Mouse (Mus musculus) large intestine, adult 2 months (tissue): Measurements from ENCODE around the gene Tmod1. TPM values are rescaled to one million over a fixed set of nuclear protein-coding genes. Genes with fewer than 3 reads are reported as not detected.

ENCODE experiments used
- DNase-seq: peaks from one replicate; pipeline ENCODE4 v3.0.0-alpha.2; 2012; ENCODE audit warnings: low read depth, low spot score
- WGBS: fragments of 180-500 bp; shearing (Covaris S2); methylation state at CpG from one replicate; pipeline ENCODE4 v1.1.7; 2018; 5-methylcytosine and 5-hydroxymethylcytosine counted together
- polyA plus RNA-seq: library from polyadenylated mRNA; depleted of rRNA; stranded (reverse); fragments of >200 nt; gene quantifications from 2 replicates; pipeline ENCODE4 v1.2.3, GENCODE M21; 2012

Gene Tmod1
- polyA plus RNA-seq, 1 experiment = 2.2 TPM

GRCm38 (mm10) chr4:46086718-46087426 lies 48.1 kb downstream of the Tmod1 start:
- WGBS = 57% methylated on average over 18 of the region's 18 CpGs
- DNase-seq = no peak

DNA sequence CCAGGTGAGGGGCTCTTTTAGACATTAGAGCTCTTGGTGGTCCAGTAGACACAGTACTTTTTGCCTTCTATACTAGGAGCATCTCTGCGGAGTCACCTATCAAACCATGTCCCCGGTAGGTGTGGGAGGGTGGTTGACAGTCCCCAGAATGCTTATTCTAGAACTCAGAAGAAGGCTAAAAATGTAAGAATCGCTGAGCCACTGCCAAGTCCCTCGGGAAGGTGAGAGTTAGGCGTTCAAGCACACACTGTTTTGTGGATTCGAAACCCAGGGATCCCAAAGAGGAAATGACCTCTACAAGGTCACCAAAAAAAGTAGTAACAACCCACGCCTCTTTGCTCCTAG lies 48.7 kb downstream of the Tmod1 start:
- DNase-seq = no peak
- 55% methylated on average over 7 of the region's 7 CpGs for WGBS

DNA sequence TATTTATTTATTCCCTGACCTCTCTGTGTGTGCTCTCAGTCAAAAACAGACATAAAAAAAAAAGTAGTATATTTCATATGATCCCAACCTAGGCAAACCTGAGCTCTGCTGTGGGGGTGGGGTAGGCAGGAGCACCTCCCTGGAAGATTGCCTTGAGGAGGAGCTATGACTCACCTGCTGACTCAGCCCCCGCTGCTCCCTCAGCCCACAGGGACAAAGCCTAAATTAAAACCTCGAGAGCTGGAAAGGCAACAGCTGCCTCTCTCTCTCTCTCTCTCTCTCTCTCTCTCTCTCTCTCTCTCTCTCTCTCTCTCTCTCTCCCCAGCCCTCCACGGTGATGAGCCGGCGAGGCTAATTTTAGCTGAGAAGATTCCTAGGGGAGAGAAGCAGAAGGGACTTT lies 49.1 kb downstream of the Tmod1 start:
- no peak for DNase-seq
- WGBS = 16% methylated on average over 5 of the region's 5 CpGs

DNA sequence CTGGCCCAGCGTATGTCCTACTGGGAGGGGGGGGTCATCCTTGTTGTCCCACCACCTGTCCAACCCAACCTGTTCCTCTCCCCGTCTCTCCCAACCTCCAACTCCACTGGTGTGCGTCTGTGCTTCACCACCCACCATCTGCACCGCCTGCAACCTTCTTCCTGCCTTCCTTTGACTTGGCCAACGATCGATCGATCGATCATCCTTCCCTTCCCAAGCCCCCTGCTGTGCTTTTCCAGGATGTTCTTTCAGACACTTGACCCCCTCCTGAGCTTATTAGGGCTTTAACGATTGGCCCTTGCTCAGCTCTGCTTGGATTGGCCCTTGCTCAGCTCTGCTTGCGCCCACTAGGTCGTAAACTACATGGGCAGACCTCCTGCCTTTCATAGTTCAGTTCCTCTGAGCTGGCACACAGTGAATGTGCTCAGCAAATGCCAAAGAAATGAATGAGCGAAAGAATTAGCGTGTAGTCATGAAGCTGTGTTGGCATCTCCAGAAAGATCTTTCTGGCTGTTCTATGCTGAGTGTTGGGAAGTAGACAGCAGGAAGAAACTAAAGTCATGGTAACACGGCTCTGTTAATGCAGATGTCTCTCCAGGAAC lies 50.9 kb downstream of the Tmod1 start:
- no peak for DNase-seq
- 87% methylated on average over 14 of the region's 14 CpGs for WGBS

GRCm38 (mm10) chr4:46092429-46093076 lies 53.8 kb downstream of the Tmod1 start:
- DNase-seq = no peak
- WGBS = 65% methylated on average over 5 of the region's 5 CpGs

DNA sequence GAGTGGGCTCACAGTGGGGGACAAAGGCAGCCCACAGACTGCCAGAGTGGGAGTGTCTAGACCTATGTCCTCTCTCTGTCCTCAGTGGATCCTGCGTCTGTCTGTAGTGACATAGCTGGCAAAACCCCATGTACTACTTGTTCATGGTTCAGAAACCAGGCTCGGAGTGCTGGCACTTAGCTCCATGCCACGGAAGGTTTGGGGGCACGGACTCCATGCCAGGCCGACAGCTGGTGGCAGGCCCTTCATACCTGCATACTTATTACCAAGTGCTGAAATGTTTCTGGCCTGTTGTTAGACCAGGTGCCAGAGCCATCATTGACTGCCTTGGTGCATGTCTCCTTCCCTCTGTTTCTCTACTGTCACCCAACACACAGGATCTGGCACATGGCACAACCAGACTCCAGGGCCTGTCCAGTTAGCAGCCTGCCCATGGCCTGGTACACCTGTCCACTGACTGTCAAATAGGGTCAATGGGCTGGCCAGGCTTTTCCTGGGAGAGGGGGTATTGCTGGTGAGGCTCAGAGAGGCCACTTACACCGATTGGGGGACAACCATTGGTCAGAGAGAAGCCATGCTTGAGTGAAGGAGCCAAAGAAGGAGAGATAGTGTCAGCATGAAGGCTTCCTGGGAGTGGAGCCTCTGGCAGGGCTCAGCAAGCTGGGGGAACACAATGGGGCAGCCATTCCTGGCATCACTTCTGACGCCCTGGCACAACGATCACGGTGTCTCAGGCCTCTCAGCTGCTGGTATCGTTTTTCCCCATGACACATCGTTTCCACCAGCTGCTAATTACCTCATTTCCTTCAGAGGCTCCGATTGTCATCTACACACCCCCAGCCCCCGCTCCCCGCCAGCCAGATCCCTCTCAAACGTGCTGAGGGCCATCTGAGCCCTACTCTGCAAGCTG lies 56.4 kb downstream of the Tmod1 start:
- no peak for DNase-seq
- 65% methylated on average over 15 of the region's 15 CpGs for WGBS

DNA sequence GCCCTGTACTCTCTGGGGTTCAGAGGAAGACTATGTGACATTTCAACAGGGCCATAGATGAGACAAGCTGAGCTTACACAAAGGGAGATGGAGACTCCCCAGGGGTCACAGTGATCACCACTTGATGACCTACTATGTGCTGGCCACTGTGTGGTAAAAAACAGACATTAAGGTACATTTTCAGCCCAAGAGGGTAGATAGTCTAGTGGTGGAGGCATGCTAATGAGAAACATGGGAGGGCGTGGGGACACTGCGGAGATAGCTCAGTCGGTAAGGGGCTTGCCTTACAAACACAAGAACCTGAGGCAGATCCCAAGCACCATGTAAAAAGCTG lies 57.1 kb downstream of the Tmod1 start:
- DNase-seq = no peak
- WGBS = 94% methylated on average over 3 of the region's 3 CpGs

- 76% methylated on average over 7 of the region's 7 CpGs for WGBS
- DNase-seq = no peak
Measured at GRCm38 (mm10) chr4:46096546-46096945, 57.8 kb downstream of the Tmod1 start.

DNA sequence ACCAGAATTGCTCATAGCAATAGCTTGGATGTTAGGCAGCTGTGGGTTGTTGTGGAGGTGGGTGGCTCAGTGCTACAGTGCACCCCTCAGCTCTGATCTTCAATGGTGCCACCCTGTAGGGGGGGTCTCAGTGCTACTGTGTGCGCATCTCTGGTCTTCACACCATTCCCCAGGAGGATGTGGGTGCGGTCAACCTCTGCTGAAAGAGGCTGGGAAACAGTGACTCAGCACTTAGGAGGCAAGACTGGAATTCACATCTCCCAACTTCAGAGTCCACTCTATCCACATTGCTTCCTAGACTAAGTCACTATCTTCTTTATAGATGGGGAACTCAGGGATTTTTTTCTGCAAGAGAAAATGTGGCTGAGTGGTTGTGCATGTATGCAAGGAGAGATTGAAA lies 58.9 kb downstream of the Tmod1 start:
- no peak for DNase-seq
- 84% methylated on average over 2 of the region's 2 CpGs for WGBS

GRCm38 (mm10) chr4:46099132-46099531 lies 60.4 kb downstream of the Tmod1 start:
- no peak for DNase-seq
- 70% methylated on average over 9 of the region's 9 CpGs for WGBS

GRCm38 (mm10) chr4:46100539-46100938 lies 61.8 kb downstream of the Tmod1 start:
- DNase-seq = no peak
- 37% methylated on average over 7 of the region's 7 CpGs for WGBS

DNA sequence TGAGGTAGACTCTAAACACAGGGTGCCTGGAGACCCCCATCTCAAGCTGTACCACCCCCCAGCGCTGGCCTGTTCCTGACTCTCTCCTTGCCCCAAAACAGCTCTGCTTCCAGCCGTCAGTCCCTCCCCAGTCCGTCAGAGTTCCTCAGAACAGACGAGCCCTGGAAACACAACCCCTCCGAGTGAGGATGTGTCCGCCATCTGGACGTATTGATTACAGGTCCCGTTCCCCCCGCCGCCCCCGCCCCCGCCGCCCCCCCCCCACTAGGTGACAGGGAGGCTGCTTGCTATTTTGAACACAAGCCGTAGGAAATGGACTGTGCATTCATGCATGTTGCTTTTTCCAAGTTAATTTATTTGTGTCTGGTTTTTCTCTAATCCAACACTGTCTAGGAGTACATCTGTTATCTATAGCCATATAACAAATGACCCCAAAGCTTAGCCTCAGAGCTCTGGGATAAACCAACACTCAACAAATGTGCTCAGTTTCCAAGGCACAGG lies 62.5 kb downstream of the Tmod1 start:
- no peak for DNase-seq
- 44% methylated on average over 14 of the region's 14 CpGs for WGBS

- no peak for DNase-seq
- 93% methylated on average over 10 of the region's 10 CpGs for WGBS
Measured at GRCm38 (mm10) chr4:46102078-46102769, 63.5 kb downstream of the Tmod1 start.

GRCm38 (mm10) chr4:46110084-46110483 lies 71.3 kb downstream of the Tmod1 start:
- 90% methylated on average over 8 of the region's 8 CpGs for WGBS
- no peak for DNase-seq

DNA sequence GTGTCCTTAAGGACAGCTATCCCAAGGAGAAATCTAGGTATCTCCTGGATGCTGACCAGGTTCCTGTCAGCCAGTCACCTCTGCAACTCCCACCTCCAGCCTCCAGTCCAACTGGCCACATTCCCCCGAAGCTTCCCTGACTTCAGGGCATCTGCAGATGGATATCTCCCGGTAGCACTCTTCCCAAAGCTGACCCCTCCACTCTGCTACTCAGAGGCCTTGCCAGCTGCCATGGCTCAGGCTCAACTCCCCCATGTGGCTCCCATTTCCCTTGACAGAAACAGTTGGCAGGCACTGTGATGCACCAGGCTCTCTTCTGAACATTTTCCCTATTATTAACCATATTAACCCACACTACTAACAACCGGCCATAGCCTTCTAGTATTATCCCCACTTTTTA lies 72.6 kb downstream of the Tmod1 start:
- 55% methylated on average over 3 of the region's 3 CpGs for WGBS

DNA sequence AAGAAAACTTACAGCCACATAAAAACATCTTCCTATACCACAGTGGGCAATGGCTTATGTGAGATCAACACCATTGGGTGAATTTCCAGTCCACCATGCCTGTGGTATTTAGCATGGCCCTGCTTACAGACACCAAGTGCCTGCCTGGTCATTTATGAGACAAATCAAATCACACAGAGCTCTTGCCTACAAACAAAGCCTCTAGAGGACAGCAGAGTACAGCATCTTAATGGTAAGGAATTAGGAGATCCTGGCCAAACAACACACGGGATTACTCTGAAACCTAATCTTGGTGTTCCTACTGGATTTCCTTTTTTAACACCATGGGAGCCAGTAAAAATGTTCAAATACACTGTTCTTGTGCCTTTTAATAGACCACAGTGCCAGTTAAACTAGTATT lies 76.6 kb downstream of the Tmod1 start:
- DNase-seq = no peak
- WGBS = 69% methylated on average over 1 of the region's 1 CpGs

More for the DNA sequence above, 72.6 kb downstream of the Tmod1 start:
- DNase-seq = no peak

DNA sequence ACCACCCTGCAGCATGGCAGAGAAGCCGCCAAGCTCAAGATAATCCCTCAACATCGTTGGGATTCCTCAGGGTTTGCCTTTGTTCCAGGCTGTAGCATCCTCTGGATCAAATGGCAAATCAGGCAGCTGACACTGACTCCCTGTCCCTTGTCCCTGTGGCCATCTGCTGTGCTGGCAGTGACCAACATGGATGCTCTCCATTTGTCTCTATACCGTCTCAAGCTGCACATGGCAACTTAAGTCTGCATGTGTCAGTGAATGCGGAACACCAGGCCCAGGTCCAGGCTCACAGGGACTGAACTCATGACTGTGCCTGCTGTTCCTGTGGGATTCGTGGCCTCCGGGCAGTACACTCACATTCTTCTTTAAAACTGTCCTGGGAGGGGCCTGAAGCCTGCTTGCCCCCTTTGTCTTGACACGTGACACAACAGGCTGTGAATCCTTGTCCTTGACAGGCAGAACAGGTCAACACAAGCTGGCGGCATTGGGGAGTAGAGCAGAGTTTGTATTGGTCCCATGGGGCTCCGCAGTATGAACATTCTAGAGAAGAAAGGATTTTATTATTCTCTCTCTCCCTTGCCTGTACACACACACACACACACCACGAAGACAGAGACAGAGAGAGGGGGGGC lies 77.9 kb downstream of the Tmod1 start:
- 83% methylated on average over 10 of the region's 10 CpGs for WGBS

DNA sequence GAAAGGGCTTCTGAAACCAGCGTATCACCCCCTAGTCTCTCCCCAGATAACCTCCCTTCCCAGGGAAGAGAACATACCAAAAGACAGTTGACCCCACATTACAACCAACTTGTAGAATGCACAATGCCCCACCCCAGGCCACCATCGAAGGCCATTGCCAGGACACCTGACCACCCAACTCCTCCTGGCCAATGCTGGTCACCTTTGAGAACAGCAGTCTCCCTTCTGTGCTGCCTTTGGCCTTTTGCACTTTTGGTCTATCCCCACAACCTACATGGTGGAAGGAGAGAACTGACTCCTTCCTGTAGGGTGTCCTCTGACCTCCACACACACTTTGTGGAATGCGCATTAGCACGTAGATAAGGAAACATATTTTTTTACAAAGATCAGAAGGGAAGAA lies 78.8 kb downstream of the Tmod1 start:
- DNase-seq = no peak
- 95% methylated on average over 4 of the region's 4 CpGs for WGBS

More for the DNA sequence above, 77.9 kb downstream of the Tmod1 start:
- no peak for DNase-seq

DNA sequence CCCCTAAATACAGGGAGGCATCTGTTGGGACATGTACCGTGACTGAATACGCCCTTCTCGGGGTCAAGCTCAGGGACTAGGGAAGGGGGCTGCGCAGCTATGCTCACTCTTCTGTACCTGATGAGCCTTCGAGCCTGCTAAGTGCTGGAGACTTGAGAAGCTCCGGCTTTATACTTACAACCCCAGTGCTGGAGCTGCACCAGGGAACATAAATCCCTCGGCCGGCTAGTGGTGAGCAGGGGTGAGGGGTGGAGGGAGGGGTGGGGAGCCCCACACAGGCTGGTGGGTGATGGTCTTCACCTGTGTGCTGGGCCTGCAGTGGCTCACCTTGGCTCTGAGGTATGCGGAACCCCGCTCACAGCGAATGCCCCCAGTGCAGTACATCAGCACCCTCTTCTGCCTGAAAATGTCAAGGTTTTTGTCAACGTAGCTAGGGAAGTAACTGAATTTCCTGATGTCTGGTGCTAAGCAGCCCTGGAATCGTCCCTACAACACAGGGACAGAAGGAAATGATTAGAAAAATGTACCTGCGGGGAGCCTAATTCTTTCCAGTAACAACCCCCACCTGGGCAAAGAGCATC lies 80.9 kb downstream of the Tmod1 start:
- DNase-seq = no peak
- 94% methylated on average over 14 of the region's 14 CpGs for WGBS
